Mouse (Mus musculus) left cerebral cortex, adult 6 months (tissue): ENCODE data around the gene Ippk. TPM values are rescaled to one million over a fixed set of nuclear protein-coding genes. Genes with fewer than 3 reads are reported as not detected.

Experiments
- long read RNA-seq, 2 experiments: library from polyadenylated mRNA; unstranded; transcript quantifications; one replicate each; pipeline ENCODE4 v2.0.0; 2019 to 2020
- polyA plus RNA-seq: library from polyadenylated mRNA; unstranded; fragments of <200 nt; fragmentation: Nextera tagmentation; gene quantifications from 2 replicates; pipeline ENCODE4 v1.2.3, GENCODE M21; 2021

Gene Ippk
- polyA plus RNA-seq: 8.1 and 8.9 TPM in 2 replicates
- long read RNA-seq, experiment 1, full-length matches to known transcripts: 194 of 222 reads
- long read RNA-seq, experiment 1, partial matches to known transcripts: 13 of 222 reads
- long read RNA-seq, experiment 1, other reads (novel, unspliced or antisense): 15 of 222 reads
- long read RNA-seq, experiment 2, full-length matches to known transcripts: 7 of 18 reads
- long read RNA-seq, experiment 2, partial matches to known transcripts: 7 of 18 reads
- long read RNA-seq, experiment 2, other reads (novel, unspliced or antisense): 4 of 18 reads

GRCm38 (mm10) chr13:49420754-49421605 is at the start of gene Ippk:
Gene Ippk, plus strand, starts transcription at chr13:49421249.

DNA sequence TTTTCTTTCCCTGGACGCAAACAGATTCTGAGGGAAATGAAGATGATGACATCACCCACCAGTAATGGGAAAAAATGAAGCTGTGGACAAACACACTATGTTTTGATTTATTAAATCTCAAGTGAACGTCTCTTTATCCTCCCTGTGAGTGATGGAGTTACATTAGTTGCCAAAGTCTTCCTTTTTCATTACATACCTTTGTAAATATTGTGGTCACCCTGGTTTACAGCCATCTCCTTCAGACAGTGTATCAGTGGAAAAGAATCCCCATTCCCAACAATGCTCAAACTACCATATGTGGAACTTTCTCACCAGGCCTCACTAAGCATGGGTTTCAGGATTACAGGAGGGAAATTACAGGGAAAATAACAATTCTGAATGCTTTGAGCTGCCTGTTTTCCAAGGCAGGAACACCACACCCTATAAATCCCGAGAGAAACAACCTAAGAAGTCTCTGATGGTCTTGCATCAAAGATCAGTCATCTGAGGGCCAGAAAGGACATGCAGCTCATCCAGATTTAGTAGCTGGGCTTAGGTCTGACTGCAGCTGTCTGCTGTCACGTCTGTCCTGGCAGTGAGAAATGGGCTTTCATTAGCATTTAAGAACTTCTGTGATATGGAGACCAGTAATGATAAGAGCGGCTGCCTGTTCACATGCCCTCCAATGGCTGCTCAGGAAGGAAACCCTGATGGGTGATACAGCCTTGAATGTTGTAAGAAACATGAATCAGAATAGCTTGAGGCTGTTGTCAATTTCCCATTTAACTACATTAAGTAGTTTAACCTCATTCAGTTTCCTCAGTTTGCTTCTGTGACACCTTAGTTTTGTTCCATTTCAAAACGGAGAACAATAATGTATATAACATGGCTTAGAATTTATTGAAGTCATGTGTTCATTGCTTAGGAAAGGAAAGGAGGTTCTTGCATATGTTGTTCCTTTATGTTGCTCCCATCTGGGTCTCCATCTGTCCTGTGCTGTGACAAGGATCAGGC is 71.6 kb downstream of the Ippk start, which contains the start of gene Tes3-ps:
Gene Tes3-ps, plus strand, starts transcription at position 943 of the 993 bp plus-strand sequence.

DNA sequence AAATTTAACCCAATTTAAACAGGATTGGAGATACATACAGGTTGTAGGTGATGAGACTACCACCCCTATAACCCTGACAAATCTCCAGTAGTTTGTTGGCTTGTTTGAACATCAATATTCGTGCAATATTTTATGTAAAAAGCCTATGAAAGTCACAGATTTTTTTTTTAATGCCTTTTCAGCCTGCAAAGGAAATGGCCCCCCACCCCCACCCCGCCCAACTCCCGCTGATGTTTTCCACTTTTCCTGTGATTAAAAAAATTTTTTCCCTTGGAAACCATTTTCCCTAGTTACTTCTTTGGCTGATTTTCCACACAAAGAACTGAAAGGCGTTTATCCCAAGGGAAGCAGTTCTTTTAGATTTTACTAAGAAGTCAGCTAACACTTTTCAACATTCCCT is 83.5 kb downstream of the Ippk start, which contains the start of gene Ecm2:
Gene Ecm2, plus strand, starts transcription at position 301 of the 400 bp plus-strand sequence.

Other genes starting within 250 kb of the Ippk start
- 43.2 and 46.7 TPM in 2 replicates for gene Ninj1, start 233.8 kb upstream of the Ippk start, polyA plus RNA-seq
- gene Card19, start 205.2 kb upstream of the Ippk start, polyA plus RNA-seq: 21.9 and 29.5 TPM in 2 replicates
- 2.6 and 3.0 TPM in 2 replicates for gene Susd3, start 172.5 kb upstream of the Ippk start, polyA plus RNA-seq
- 0.31 and 0.46 TPM in 2 replicates for gene Fgd3, start 100.9 kb upstream of the Ippk start, polyA plus RNA-seq
- 9.0 and 9.1 TPM in 2 replicates for gene Bicd2, start 79.7 kb upstream of the Ippk start, polyA plus RNA-seq
- gene Tes3-ps, start 72.1 kb downstream of the Ippk start, polyA plus RNA-seq: 0.16 and 0.35 TPM in 2 replicates
- 1.3 TPM in 2 replicates for gene Ecm2, start 83.6 kb downstream of the Ippk start, polyA plus RNA-seq
- 0.16 and 0.47 TPM in 2 replicates for gene Aspn, start 123.2 kb downstream of the Ippk start, polyA plus RNA-seq
- gene Omd, start 161.2 kb downstream of the Ippk start, polyA plus RNA-seq: 0.99 and 1.4 TPM in 2 replicates
- 3.5 and 4.7 TPM in 2 replicates for gene Ogn, start 186.8 kb downstream of the Ippk start, polyA plus RNA-seq
- 1.2 TPM in 2 replicates for gene Cenpp, start 231.5 kb downstream of the Ippk start, polyA plus RNA-seq
- 11.0 and 11.2 TPM in 2 replicates for gene Nol8, start 231.8 kb downstream of the Ippk start, polyA plus RNA-seq